Mouse (Mus musculus) MEL (cell line): ENCODE results near the gene Ptpn14.

ENCODE experiments used
- CHD2 ChIP-seq: IDR thresholded peaks from 2 replicates; pipeline ENCODE4 v1.6.1; 2011; ENCODE audit warnings: low read length, improper control_type of control experiment
- ETS1 ChIP-seq: IDR thresholded peaks from 2 replicates; pipeline ENCODE4 v1.6.1; 2012; ENCODE audit warnings: low read depth, mild to moderate bottlenecking, inconsistent platforms, low read length, improper control_type of control experiment, moderate library complexity
- JUND ChIP-seq: IDR thresholded peaks from 2 replicates; pipeline ENCODE4 v1.6.1; 2011; ENCODE audit warnings: low read depth, mild to moderate bottlenecking, improper control_type of control experiment, low read length
- NRF1 ChIP-seq: IDR thresholded peaks from 2 replicates; pipeline ENCODE4 v1.6.1; 2014; ENCODE audit warnings: low read depth, mild to moderate bottlenecking, inconsistent platforms, low read length, improper control_type of control experiment, moderate library complexity; ENCODE audit not compliant: poor library complexity, insufficient read depth, severe bottlenecking
- POLR2A ChIP-seq, 2 experiments: IDR thresholded peaks; 2 replicates each; pipeline ENCODE4 v1.6.1; 2011 to 2012; ENCODE audit warnings: low read length in 2 of 2, mild to moderate bottlenecking in 2 of 2, control low read depth in 1 of 2, improper control_type of control experiment in 1 of 2, low read depth in 1 of 2, moderate library complexity in 1 of 2; ENCODE audit not compliant: control insufficient read depth in 1 of 2, insufficient read depth in 1 of 2, poor library complexity in 1 of 2
- USF2 ChIP-seq, 2 experiments: IDR thresholded peaks; 2 replicates each; pipeline ENCODE4 v1.6.1; 2011 to 2012; ENCODE audit warnings: improper control_type of control experiment in 2 of 2, low read length in 2 of 2, borderline replicate concordance in 1 of 2, inconsistent platforms in 1 of 2, low read depth in 1 of 2, mild to moderate bottlenecking in 1 of 2; ENCODE audit not compliant: insufficient read depth in 1 of 2

GRCm38 (mm10) chr1:189700990-189701389 lies 27.1 kb upstream of the Ptpn14 start:
- TF ChIP-seq JUND (no peak), ETS1 (no peak), POLR2A (IDR thresholded peaks at IDR 0.05; ENCODE audit: control insufficient read depth in 1 of 2, insufficient read depth in 1 of 2, low read depth in 1 of 2, low read length in 2 of 2, poor library complexity in 1 of 2) (no peak), USF2 (IDR thresholded peaks at IDR 0.05; ENCODE audit: borderline replicate concordance in 1 of 2, insufficient read depth in 1 of 2, low read depth in 1 of 2, low read length in 2 of 2) (no peak), CHD2 (no peak), NRF1 (no peak)
